Mouse (Mus musculus) midbrain, embryonic 16.5 days (tissue): ENCODE data around the gene Recql5. TPM values are rescaled to one million over a fixed set of nuclear protein-coding genes. Genes with fewer than 3 reads are reported as not detected.

Experiments
- ATAC-seq: fragments of 200-750 bp; cut with Nextera tagmentation; 2 replicates; pipeline ENCODE4 v1.8.0; 2017; ENCODE audit warnings: moderate TSS enrichment
- H3K27ac ChIP-seq: fragments of 300-500 bp; sonication (generic); 2 replicates; pipeline ENCODE4 v1.5.1; 2014; ENCODE audit warnings: mild to moderate bottlenecking, low read length, mixed read lengths
- H3K27me3 ChIP-seq: fragments of 300-500 bp; sonication (generic); 2 replicates; pipeline ENCODE4 v1.6.1; 2014; ENCODE audit warnings: low read depth, low read length, mixed read lengths; ENCODE audit not compliant: control insufficient read depth, insufficient read depth
- H3K36me3 ChIP-seq: fragments of 300-500 bp; sonication (generic); 2 replicates; pipeline ENCODE4 v1.6.1; 2014; ENCODE audit warnings: mild to moderate bottlenecking, low read length, moderate library complexity, mixed read lengths; ENCODE audit not compliant: control insufficient read depth, insufficient read depth
- H3K4me1 ChIP-seq: fragments of 300-500 bp; sonication (generic); 2 replicates; pipeline ENCODE4 v1.6.1; 2014; ENCODE audit warnings: mild to moderate bottlenecking, low read length, mixed read lengths; ENCODE audit not compliant: control insufficient read depth, insufficient read depth
- H3K4me2 ChIP-seq: fragments of 300-500 bp; sonication (generic); 2 replicates; pipeline ENCODE4 v1.6.1; 2014; ENCODE audit warnings: mild to moderate bottlenecking, low read length, mixed read lengths
- H3K4me3 ChIP-seq: fragments of 300-500 bp; sonication (generic); 2 replicates; pipeline ENCODE4 v1.5.1; 2014; ENCODE audit warnings: low read depth, mild to moderate bottlenecking, low read length, moderate library complexity, mixed read lengths
- H3K9ac ChIP-seq: fragments of 300-500 bp; sonication (generic); 2 replicates; pipeline ENCODE4 v1.6.1; 2014; ENCODE audit warnings: low read depth, low read length, mixed read lengths
- H3K9me3 ChIP-seq: fragments of 300-500 bp; sonication (generic); replicated peaks from 2 replicates; pipeline ENCODE4 v1.6.1; 2014; ENCODE audit warnings: mild to moderate bottlenecking, low read length, mixed read lengths; ENCODE audit not compliant: control insufficient read depth, poor library complexity, severe bottlenecking
- WGBS: fragments of 180-500 bp; shearing (Covaris S2); extraction: QIAGEN DNeasy Blood & Tissue Kit; methylation state at CpG from one replicate; pipeline ENCODE4 v1.1.7; 2014; 5-methylcytosine and 5-hydroxymethylcytosine counted together
- polyA plus RNA-seq: library from polyadenylated mRNA; unstranded; fragments of >200 nt; fragmentation: Nextera tagmentation; extraction: Ambion mirVana; gene quantifications from 2 replicates; pipeline ENCODE4 v1.2.1, GENCODE M21; 2015

Gene Recql5
- polyA plus RNA-seq, 1 experiment from 2014 or later, result 25.2 TPM

GRCm38 (mm10) chr11:115964977-115965604 lies 31.8 kb upstream of the Recql5 start:
- no peak for ATAC-seq
- Histone ChIP-seq H3K4me3 (no peak overlapping the region), H3K4me2 (no peak overlapping the region), H3K27me3 (no peaks in the 10 kb centered on the region), H3K36me3 (peaks cover 40% of the 10 kb centered on the region), H3K4me1 (no peaks in the 10 kb centered on the region), H3K9ac (no peak overlapping the region), H3K27ac (no peak overlapping the region), H3K9me3 (no peaks in the 10 kb centered on the region)
- WGBS, result 91% methylated on average over 10 of the region's 10 CpGs

GRCm38 (mm10) chr11:115962651-115963412 lies 29.6 kb upstream of the Recql5 start:
- H3K27ac ChIP-seq, result no peak overlapping the region
- no peak overlapping the region for H3K4me3 ChIP-seq
- no peaks in the 10 kb centered on the region for H3K4me1 ChIP-seq
- H3K9ac ChIP-seq, result no peak overlapping the region
- no peak overlapping the region for H3K4me2 ChIP-seq
- no peaks in the 10 kb centered on the region for H3K27me3 ChIP-seq
- no peaks in the 10 kb centered on the region for H3K9me3 ChIP-seq
- peaks cover 43% of the 10 kb centered on the region for H3K36me3 ChIP-seq
- 89% methylated on average over 9 of the region's 9 CpGs for WGBS
- no peak for ATAC-seq

GRCm38 (mm10) chr11:115959018-115959417 lies 25.7 kb upstream of the Recql5 start:
- Histone ChIP-seq H3K4me3 (no peak overlapping the region), H3K4me1 (no peaks in the 10 kb centered on the region), H3K36me3 (peaks cover 26% of the 10 kb centered on the region), H3K9ac (no peak overlapping the region), H3K4me2 (no peak overlapping the region), H3K27ac (no peak overlapping the region), H3K27me3 (no peaks in the 10 kb centered on the region), H3K9me3 (no peaks in the 10 kb centered on the region)
- 96% methylated on average over 9 of the region's 9 CpGs for WGBS
- no peak for ATAC-seq

- Histone ChIP-seq H3K4me3 (no peak overlapping the region), H3K4me2 (no peak overlapping the region), H3K36me3 (peaks cover 28% of the 10 kb centered on the region), H3K27me3 (no peaks in the 10 kb centered on the region), H3K27ac (no peak overlapping the region), H3K9ac (no peak overlapping the region), H3K9me3 (no peaks in the 10 kb centered on the region), H3K4me1 (no peaks in the 10 kb centered on the region)
- ATAC-seq, result no peak
- WGBS, result 72% methylated on average over 7 of the region's 7 CpGs
These were observed 24.7 kb upstream of the Recql5 start for GRCm38 (mm10) chr11:115957971-115958370.

GRCm38 (mm10) chr11:115956453-115956852 lies 23.2 kb upstream of the Recql5 start:
- WGBS, result 11% methylated on average over 4 of the region's 4 CpGs
- H3K9me3 ChIP-seq, result no peaks in the 10 kb centered on the region
- peak overlapping the region; percentile 13; the same call in 1 of the 2 replicates for H3K27ac ChIP-seq
- H3K4me3 ChIP-seq, result no peak overlapping the region
- peaks cover 30% of the 10 kb centered on the region for H3K36me3 ChIP-seq
- no peaks in the 10 kb centered on the region for H3K4me1 ChIP-seq
- H3K9ac ChIP-seq, result no peak overlapping the region
- H3K4me2 ChIP-seq, result no peak overlapping the region
- no peak for ATAC-seq
- H3K27me3 ChIP-seq, result no peaks in the 10 kb centered on the region

- Histone ChIP-seq H3K9me3 (no peaks in the 10 kb centered on the region), H3K27ac (no peak overlapping the region), H3K9ac (no peak overlapping the region), H3K27me3 (no peaks in the 10 kb centered on the region), H3K4me2 (no peak overlapping the region), H3K4me1 (no peaks in the 10 kb centered on the region), H3K4me3 (no peak overlapping the region), H3K36me3 (peaks cover 24% of the 10 kb centered on the region)
- 62% methylated on average over 10 of the region's 10 CpGs for WGBS
- no peak for ATAC-seq
These were observed 22.1 kb upstream of the Recql5 start for GRCm38 (mm10) chr11:115955195-115955858.

GRCm38 (mm10) chr11:115954712-115955111 lies 21.4 kb upstream of the Recql5 start:
- Histone ChIP-seq H3K4me3 (no peak overlapping the region), H3K9me3 (no peaks in the 10 kb centered on the region), H3K4me1 (no peaks in the 10 kb centered on the region), H3K4me2 (no peak overlapping the region), H3K36me3 (peaks cover 24% of the 10 kb centered on the region), H3K27me3 (no peaks in the 10 kb centered on the region), H3K27ac (no peak overlapping the region), H3K9ac (no peak overlapping the region)
- no peak for ATAC-seq
- 89% methylated on average over 5 of the region's 5 CpGs for WGBS

- Histone ChIP-seq H3K4me1 (no peaks in the 10 kb centered on the region), H3K9me3 (no peaks in the 10 kb centered on the region), H3K4me3 (no peak overlapping the region), H3K4me2 (no peak overlapping the region), H3K9ac (no peak overlapping the region), H3K36me3 (peaks cover 19% of the 10 kb centered on the region), H3K27ac (no peak overlapping the region), H3K27me3 (no peaks in the 10 kb centered on the region)
- 89% methylated on average over 2 of the region's 2 CpGs for WGBS
- no peak for ATAC-seq
These were observed 17.4 kb upstream of the Recql5 start for GRCm38 (mm10) chr11:115950719-115951118.

GRCm38 (mm10) chr11:115948316-115948715 lies 15.0 kb upstream of the Recql5 start:
- Histone ChIP-seq H3K36me3 (peaks cover 21% of the 10 kb centered on the region), H3K4me3 (no peak overlapping the region), H3K9ac (no peak overlapping the region), H3K27me3 (no peaks in the 10 kb centered on the region), H3K4me2 (no peak overlapping the region), H3K4me1 (no peaks in the 10 kb centered on the region), H3K27ac (no peak overlapping the region), H3K9me3 (no peaks in the 10 kb centered on the region)
- ATAC-seq, result no peak
- 89% methylated on average over 9 of the region's 9 CpGs for WGBS
